Mouse (Mus musculus): Measurements from ENCODE around the gene Brdt.

Gene Brdt

DNA sequence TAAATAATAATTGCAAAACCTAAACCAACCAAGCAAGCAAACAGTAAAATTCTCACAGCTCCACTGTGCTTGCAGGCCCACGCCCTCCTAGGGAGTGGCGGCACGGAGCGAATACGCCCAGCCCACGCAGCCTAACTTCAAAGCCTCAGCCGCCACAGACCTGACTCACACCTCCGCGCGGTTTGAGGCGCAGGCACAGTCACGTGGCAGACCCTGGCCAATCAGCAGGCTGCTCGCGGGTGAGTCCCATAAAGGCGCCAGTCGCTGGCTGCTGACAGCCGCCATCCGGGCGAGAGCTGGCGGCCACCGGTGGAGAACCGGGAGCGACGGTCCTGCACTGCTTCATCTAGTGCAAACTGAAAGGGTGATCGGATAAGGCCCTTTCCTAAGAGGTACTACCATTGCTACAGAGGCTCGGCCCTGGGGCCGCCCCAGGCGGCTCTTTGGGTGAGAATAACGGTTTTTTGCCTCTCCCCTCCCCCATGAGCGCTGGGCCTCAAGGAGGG is at the start of gene Brdt:
Gene Brdt (plus strand): TSS at position 244 of the 506 bp plus-strand sequence.
- DNase-seq (ENCODE audit: low read depth) = no peak

DNA sequence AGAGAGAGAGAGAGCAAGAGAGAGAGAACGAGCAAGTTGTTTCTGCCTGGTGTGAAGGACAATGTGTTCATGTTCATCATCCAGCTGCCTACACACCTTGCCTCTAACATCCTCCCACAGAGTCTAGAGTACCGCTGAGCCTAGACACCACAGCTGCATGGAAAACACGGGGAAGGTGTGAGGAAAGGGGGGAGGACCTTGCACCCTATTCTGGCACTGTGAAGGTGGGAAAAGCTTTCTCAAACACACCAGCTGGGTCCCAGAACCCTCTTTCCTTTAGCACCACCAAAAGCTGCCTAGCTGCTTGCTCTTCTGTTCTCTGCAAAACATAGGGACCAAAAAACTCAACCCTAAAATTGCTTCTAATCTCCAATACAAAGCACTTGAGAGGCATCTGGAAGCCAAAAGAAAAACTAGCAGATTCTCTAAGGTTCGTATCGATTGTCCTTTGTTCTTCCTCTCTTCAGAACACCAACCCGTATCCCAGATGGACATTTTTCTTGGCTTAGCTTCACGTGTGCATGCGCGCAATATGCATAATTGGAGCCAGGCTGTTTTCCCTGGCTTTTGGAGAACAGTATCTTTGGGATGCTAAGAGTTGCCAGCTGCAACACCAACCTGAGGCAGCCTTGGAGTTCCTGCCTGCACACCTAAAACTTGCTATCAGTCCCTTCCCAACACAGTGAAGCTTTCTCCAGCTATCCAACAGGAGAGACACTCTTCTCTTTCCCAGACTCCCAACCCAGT is 48.2 kb upstream of the Brdt start:
- no peak for DNase-seq (ENCODE audit: low read depth)

DNA sequence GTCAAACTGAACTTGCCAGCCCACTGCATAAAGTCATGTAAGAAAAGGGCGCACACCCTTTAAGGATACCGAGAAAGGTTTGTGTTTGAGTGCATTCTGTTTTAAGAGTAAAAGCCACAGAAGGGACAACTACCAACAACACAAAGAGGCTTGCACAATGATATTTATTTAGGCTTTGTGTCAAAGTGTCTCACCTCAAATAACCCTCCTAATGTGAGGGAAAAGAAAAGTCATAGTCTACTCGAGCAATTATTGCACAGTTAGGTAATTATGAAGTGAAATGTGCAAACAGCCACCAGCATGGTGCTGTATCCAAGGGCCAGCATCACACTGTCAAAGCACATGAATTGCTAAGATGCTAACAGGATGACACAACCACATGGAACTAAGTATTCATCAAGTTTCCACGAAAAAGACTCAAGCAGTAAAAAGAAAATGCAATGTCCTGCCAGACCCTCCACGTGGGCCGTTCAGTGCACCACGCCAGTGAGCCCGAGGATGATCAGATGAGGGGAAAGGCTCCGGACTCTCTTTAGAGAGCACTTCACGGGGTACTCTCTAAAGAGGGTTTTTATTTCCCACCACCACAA is 46.9 kb upstream of the Brdt start:
- peak; percentile 40 for DNase-seq (ENCODE audit: low read depth)

DNA sequence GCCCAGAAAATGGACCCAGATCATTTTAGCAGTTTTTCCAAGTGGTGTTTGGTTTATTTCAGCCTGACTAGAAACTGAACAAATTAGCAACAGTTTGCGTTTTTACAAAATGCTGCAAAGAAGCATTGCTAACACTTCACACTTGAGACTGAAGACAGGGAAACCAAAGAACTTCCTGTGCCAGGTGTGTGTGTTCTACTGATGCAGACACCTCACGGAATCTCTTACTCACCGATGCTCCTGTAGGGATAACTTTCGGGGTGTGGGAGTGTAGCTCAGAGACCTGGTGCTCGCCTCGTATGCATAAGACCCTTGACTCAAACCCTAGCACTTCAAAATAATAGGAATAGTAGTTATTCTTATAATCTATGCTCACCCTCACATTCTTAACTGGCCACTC is 45.4 kb upstream of the Brdt start:
- peak; percentile 22 for DNase-seq (ENCODE audit: low read depth)

DNA sequence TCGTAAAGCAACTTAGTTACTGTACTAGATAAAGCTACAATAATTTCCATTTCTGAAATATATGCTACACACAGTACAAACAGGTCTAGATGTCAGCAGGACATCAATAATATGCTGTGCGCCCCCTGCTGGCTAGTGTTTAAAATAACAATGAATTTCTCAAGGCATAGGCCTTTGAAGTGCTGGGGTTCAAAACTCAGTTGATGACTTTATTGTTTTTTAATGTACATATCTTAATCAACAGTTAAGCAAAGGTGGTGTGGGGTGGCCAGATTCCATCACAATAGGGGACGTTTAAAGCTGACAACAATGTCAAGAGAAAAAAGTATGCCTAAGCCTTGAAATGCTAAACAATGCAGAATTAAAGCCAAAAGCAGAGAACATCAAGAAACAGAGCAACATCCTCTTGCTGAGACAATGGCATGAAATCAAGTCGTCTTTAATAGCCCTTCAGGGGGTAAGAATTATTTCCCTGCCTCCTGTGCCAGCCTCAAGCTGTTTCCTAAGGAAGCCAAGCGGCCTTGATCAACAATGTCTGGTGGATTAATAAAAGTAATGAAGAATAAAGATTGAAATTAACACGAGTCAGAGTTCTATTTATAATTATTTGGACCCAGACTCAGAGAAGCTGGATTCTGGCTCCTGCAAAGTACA is 43.6 kb upstream of the Brdt start:
- DNase-seq (ENCODE audit: low read depth) = peak; percentile 87

DNA sequence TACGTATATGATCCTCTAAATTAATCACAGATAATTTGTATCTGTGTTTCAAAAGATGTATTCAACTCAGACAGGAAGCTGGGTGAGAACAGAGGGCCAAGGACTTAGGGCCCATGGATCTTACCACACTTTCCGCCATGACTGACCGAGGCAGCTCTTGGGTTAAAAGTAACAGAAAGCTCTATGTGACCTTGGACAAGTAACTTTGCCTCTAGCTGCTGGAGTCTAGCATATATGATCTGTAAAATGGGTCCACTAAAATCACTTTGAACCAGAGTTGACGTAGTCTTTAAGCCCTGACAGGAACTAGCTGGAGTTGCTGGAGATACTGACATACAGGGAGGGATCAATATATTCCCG is 43.1 kb upstream of the Brdt start:
- DNase-seq (ENCODE audit: low read depth) = peak; percentile 27

DNA sequence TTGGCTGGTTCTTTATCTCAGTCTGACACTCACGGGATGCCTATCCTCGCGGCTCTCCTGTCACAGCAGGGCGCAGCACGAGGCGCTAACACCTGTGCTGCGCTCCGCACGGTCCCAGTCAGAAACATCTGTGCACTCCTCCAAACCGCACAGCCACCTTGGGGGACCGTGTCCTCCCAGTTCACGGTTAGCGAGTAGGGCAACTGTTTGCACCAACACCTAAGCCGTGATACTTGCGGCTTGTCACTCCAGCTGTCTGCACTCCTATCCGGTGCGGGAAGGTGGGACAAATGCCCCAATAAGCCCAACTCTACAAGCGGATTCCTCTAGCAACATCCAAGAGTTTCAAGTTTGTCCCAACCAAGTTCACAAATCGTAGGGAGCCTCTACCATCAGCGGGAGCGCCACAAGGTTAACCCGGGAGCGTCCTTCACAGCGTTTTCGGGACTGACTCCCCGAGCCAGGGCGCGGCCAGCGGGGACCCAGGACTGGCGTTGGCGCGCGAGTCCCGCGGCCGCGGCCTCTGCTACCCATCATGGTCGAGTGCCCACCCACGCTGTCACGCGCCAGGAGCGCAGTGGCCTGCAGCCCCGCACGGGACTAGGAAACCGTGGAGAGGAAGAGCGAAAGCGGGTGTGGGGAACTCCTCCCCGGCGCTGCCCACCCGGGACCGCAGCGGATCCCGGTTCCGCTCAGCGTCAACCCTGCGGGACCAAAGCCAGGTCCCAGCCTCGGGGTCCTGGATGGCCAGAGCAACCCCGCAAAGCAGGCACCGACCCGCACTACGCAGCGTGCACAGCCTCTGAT is 42.3 kb upstream of the Brdt start:
- peak; percentile 50 for DNase-seq (ENCODE audit: low read depth)

DNA sequence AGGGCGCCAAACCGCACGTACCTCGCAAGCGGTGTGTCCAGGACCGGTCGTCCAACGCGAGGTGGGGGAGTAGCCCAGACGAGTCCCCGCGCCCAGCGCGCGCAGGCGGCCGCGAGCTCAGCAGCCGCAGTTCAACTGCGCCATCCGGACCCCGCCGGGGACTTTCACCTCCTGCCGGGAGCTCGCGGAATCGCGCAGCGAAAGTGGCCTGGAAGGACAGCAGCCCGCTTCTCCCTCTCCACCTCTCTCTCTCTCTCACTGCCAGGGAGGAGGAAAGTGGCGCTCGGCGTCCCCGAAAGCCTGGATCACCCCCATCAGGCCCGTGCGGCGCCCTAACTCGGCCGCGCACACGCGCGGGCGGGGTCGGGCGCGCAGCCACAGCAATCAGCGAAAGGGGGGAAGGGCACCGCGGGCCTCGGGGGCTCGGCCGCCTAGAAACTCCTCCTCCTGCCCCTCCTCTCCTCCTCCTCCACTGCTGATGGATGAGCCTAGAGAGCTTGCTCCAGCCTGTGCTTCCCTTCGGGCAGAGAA is 41.7 kb upstream of the Brdt start, which contains the start of gene Tgfbr3:
Gene Tgfbr3 (minus strand): TSS at position 396 of the 531 bp plus-strand sequence.
- DNase-seq (ENCODE audit: low read depth) = peak; percentile 74

DNA sequence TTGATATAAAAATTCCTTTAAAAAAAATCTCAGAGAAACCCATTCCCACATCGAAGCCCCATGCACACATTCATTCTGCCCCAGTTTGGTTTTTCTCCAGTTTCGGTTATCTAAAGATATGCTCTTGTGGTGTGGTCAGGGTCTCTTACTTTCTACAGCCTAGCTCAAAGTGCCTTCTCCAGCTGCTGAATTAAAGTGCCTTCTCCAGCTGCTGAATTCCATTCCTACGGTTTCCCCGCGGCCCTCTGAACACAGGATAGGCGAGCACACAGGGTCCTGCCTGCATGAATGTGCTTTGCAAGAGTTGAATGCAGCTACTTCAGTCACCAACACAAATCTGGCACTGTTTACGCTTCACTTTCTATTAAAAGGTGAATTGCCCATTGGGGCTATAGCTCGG is 41.0 kb upstream of the Brdt start:
- DNase-seq (ENCODE audit: low read depth) = no peak

DNA sequence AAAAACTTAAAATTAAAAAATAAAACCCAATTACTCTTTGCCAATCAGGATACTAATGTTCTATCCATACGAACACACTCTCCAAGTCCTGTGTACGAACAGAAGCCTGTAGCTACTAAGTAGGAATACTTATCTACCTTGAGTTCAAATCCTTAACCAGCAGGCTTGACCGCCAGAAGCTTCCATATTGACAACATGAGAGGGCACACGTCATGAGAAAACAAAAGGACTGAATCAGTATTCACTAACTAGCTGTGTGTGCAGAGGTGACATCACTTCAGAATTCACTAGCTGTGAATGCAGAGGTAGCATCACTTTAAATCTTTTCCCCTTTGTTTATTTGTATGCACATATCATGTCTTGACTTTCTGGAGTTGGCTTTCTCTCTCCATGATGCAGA is 36.9 kb upstream of the Brdt start:
- DNase-seq (ENCODE audit: low read depth) = no peak

DNA sequence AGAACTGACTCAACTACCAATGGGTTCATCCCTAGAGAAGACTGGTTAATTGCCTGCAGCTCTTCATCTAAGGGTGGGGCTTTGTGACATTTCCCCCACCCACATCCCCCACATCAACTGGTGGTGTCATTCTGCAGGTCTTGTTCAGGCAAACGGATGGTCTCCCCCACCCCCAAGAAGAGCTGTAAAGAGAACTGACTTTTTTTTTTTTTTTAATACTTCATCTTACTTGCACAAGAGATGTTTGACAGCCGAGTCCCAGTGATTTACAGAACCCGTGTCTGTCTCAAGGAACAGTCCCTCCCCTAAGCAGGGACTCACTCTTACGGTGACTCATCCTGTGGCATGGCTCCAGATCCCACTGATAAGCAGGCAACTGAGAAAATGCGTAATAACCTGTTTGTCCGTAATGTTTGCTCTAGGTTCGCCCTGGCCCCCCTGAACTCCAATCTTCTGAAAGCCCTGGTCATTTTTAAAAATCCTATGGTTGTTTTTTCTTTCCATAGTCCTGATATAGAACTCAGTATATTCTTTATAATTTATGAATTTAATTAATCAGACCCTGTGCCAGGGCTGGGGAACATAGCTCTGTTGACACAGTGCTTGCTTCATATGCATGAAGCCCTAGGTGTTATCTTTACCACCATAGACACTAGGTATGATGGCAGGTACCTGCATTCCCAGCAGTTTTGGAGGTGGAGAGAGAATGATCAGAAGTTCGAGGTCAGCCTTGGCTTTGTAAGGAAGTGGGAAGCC is 35.7 kb upstream of the Brdt start:
- peak; percentile 60 for DNase-seq (ENCODE audit: low read depth)

DNA sequence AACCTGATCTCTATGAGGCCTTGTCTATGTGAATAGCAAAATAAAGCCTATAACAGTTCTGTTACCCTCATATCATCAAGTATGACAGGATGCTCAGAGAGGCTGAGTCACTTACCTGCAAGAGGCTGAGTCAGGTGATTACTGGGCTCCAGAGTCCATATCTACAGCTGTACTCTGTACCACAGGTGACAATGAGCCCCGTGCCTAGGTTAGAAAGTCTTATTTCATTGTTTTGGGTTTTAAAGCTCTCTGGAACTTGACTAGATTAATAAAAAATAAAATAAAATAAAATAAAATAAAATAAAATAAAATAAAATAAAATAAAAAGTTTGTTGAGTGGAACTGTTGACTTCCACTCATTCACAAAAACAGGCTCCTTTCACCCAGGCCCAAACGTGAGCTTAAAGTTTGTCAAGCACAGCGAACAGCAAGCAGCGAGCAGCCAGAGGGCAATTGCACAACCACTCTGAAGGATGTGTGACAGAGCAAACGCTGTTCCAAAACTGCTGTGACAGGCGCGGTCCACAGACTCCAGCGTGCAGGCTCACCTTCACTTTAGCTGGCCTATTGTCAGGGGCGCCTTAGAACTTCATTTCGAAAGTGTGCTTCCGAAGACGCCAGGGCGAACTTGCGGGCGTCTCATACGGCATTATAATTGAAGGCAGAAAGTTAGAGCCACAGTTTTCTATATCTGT is 35.0 kb upstream of the Brdt start:
- DNase-seq (ENCODE audit: low read depth) = no peak

DNA sequence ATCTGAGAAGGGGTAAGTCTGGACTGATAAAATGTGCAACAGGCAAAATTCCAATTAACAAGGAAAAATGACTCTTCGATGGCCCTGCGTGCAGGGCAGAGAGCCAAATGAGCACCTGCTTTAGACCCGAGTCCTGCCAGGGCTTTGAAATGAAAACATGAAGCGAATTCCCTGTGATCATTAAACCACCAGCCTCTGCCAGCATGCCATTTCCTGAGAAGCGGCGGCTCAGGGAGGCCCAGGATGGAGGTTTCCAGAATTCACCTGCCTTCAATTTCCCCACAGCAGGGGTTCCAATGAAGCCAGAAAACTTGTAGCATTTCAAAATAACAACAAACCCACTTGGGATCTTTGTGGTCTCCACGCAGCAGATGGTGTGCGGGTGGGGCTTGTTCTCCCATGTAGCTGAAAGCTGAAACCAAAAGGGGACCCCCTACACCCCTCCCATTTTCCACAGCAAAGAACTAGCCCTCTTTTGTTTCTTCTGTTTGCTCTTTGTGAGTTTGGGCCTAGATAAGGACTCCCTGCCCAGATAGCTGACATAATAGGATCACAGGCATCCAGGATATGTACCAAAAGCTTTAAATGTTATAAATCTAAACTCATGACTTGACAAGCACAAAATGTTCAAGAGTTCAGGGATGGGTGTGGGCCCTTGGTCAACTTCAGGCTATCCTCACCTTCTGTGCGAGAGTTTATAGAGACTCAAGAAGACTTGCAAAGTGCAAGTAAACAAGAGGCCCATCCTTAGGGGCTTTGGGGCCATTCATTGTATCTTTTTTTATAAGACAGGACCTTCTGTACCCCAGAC is 34.2 kb upstream of the Brdt start:
- DNase-seq (ENCODE audit: low read depth) = no peak

DNA sequence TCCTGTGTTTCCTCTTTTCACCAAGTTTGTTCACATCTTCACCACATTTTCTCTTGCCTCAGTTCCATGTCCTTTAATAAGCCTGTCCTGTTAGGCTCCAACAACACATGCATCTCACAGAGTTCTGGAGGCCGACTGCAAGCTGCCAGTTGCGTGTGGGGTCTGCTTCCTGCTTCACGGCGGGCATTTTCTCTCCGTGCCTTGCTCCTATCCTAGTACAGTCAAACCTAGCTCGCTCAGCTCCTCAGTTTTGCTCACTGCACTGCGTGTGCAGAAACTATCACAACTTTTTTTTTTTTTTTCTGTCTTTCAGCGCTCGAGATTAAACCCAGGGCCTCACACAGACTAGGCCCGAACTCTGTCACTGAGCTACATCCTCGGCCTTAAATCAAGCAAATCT is 32.1 kb upstream of the Brdt start:
- DNase-seq (ENCODE audit: low read depth) = no peak

DNA sequence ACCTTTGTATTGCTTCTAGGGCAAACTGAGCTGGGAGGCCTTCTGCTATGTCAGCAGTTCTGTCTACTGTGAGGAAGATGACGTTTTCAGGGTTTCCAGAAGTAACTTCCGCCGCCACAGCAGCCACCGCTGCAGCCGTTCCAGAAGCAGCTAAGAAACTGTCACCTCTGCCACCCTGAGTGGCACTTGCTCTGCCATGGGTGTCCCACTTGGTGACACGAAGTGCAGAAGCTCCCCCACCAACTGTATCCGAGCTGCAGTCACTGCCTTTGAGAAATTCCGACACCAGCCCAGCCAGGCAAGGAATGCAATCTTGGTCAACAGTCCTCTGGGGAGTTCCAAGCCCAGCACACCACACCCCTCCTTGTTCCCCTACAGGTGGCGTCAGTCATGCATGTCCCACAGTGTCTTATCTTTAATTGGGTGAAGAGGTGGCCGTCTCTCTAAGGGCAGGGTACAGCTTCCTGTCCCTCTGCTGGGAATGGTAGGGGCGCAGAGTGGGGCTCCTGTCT is 27.6 kb upstream of the Brdt start:
- DNase-seq (ENCODE audit: low read depth) = peak; percentile 51

DNA sequence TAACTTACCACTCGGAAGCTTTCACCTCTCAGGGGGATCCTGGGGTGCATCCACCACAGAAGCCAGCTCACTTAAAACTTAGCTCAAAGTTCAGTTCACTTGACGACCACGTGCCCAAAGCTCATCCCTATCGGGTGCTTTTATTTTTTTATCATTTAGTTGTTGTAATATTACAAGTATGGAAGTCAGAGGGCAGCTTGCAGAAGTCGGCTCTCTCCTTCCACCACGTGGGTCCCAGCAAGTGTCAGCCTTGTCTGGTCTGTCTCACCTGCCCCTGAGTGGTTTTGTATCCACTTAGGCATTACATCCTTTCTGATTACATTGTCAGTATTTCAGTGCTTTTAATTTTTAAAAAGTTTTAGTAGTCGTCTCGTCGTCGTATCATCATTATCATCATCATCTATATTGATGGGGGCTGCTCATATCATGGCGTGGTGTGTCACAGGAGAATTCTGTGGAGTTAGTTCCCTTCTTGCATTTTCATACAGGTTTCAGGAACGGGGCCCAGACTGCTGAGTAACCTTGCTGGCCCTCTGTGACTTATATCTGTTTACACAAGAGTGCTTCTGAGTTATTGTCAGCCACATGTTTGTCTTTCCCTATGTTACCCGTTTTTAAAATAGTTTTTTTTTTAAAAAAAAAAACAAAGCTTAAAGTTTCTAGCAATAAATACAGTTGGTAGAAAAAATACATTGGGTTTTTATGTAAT is 26.7 kb upstream of the Brdt start:
- no peak for DNase-seq (ENCODE audit: low read depth)

DNA sequence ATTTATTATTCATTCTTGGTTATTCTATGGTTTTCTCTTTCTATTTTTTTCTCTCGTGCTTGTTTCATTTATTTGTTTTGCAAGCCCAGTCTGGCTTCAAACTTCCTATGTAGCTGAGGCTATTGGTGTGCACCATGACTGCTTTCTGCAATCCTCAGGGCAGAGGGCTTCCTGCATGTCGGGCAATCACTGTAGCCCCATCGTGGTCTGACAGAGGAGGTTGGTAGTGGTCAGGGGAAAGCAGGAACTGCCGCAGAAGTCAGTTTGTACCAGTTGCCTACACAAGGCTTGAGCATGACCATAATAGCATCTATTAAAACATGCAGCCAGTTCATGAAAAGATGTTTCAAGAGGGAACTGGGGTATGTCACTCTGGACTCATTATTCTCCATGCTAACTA is 23.5 kb upstream of the Brdt start:
- no peak for DNase-seq (ENCODE audit: low read depth)

DNA sequence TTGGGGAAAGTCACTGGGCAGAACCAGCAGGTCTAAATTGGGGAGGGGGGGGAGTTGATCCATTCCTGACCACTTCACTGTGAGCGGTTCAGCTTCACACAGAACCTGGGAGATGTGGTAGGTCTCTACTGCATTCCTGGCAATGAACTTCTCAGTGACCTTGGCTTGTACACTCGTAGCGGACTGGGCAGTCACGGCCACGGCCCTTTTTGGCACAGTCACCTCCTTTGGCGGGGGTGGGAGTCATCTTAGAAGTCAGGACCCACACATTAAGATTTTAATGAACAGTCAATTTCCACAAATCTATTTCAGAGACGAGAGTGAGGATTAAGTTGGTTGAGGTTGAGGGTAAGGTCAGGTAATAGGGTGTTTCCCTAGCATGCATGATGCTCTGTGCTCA is 13.8 kb upstream of the Brdt start:
- DNase-seq (ENCODE audit: low read depth) = no peak

DNA sequence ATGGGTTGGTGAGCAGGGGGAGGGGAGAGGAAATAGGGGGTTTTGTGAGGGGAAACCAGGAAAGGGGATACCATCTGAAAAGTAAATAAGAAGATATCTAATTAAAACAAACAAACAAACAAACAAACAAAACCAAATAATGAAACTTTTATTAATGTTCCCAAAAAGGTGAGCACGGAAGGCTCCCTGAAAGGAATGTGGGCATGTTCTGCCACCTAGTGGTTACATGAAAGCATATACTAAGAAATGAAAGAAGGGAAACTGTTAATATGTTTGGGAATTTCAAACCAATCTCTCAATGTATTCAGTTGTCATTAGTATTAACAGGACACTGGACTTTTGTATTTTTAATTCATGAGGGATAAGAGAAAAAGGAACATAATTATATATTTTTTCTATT is 10.3 kb upstream of the Brdt start:
- peak; percentile 66 for DNase-seq (ENCODE audit: low read depth)
